8 mouse cellular contexts compared by ENCODE assay signal in the genomic region with DNA sequence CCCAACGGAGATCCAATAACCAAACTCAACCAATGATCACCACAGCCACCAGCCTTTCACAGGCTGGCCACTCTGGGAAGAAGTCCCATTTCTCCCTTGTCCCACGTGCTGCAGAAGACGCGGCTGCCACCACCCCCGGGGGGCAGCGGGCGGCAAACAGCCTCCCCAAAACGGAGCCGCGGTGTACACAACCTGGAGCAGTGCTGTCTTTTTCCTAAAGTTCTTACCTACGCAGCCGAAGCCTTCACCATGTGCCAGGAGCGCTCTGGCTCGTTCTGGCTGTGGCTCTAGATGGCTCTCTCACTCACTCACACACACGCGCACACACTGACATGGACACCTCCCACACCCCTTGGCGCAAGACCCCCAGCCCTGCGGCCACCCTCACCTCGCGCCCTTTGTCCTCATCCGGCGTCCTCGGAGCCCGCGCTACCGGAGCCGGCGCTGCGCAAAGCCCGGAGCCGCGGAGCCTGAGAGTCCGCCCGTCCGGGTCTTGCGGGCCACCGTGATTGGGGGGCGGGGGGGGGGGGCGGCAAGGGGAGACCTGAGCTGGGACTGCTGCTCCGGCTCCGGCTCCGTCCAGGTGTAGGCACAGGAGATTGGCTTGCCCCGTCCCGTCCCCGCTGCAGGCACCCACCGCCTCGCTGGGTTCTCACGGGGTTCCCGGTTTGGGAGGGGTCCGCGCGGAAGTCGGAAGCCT. TPM values are rescaled to one million over a fixed set of nuclear protein-coding genes. Genes with fewer than 3 reads are reported as not detected.
A peak's percentile ranks its signal among the peaks of the same experiment; 100 is the strongest.
DNase-seq lines count a peak whose midpoint lies in the region; ATAC-seq and TF ChIP-seq lines count a peak whose summit lies in the region.

A gene (minus strand): TSS at position 628 of the 700 bp plus-strand sequence.

- peak within 1 kb of the TSS; percentile 87 for H3K4me2 ChIP-seq in lung, postnatal 0 days (replicated peaks; ENCODE audit: low read depth, low read length)

- no peak for TF ChIP-seq POLR2A in cerebellum, adult 2 months (IDR thresholded peaks at IDR 0.05; ENCODE audit: borderline replicate concordance, insufficient read depth, low read length)
- no peak for TF ChIP-seq POLR2A in testis, adult 2 months (IDR thresholded peaks at IDR 0.05; ENCODE audit: control insufficient read depth, low read depth, low read length)

- H3K27me3 ChIP-seq in cerebellum, adult 2 months (ENCODE audit: control insufficient read depth, insufficient read depth, low read length) = no peaks in the 10 kb centered on the region; the same call in 1 of the 2 replicates
- no peaks in the 10 kb centered on the region for H3K27me3 ChIP-seq in testis, adult 2 months (ENCODE audit: control insufficient read depth, insufficient read depth, low read length)
- H3K27me3 ChIP-seq in lung, postnatal 0 days (replicated peaks; ENCODE audit: insufficient read depth, low read length) = 0 out of 2 replicates have a peak, but pooled peaks cover 4% of the 10 kb centered on the region

- DNase-seq in cerebellum, adult 2 months = no peak
- DNase-seq in cerebellum, adult 9-10 months = no peak
- no peak for DNase-seq in testis, postnatal 14 days (ENCODE audit: low spot score)
- DNase-seq in lung, postnatal 0 days (ENCODE audit: low spot score) = peak; percentile 15
- no peak for DNase-seq in right cerebral cortex, postnatal 14 days

- ATAC-seq in hematopoietic stem cell, adult 5-6 weeks (replicated peaks in 1 of 2; ENCODE audit: insufficient read depth in 1 of 2, low FRiP score in 2 of 2, low TSS enrichment in 1 of 2, low read depth in 1 of 2, poor library complexity in 2 of 2, severe bottlenecking in 2 of 2) = peak; percentile 30 to 45; a peak in 1 of 4 replicates
- ATAC-seq in lung, postnatal 0 days = peak; percentile 68
- no peak for ATAC-seq in activated CD4-positive, CD25-positive, alpha-beta regulatory T cell, adult 4 months

- WGBS in cerebellum, adult 2 months = under 1% methylated on average over 52 of the region's 53 CpGs
- under 1% methylated on average over 44 of the region's 53 CpGs for WGBS in lung, postnatal 0 days

- peaks cover 4% of the 10 kb centered on the region; the same call in 1 of the 2 replicates for H3K4me1 ChIP-seq in cerebellum, adult 2 months (ENCODE audit: control insufficient read depth, insufficient read depth, low read length)
- peaks cover 2% of the 10 kb centered on the region; the same call in 1 of the 2 replicates for H3K4me1 ChIP-seq in testis, adult 2 months (ENCODE audit: control insufficient read depth, insufficient read depth, low read length)
- H3K4me1 ChIP-seq in lung, postnatal 0 days (ENCODE audit: insufficient read depth, low read depth, low read length) = no peaks in the 10 kb centered on the region

- H3K4me3 ChIP-seq in cerebellum, adult 2 months (replicated peaks; ENCODE audit: insufficient read depth, low read depth, low read length) = peak within 1 kb of the TSS; percentile 32
- peak within 1 kb of the TSS; percentile 74 for H3K4me3 ChIP-seq in testis, adult 2 months (ENCODE audit: control insufficient read depth, low read depth, low read length)
- peak within 1 kb of the TSS; percentile 43 for H3K4me3 ChIP-seq in lung, postnatal 0 days (ENCODE audit: low read depth, low read length)

- no peak within 1 kb of the TSS for H3K9ac ChIP-seq in lung, postnatal 0 days (replicated peaks; ENCODE audit: low read depth)

- TF ChIP-seq CTCF in cerebellum, adult 2 months (IDR thresholded peaks at IDR 0.05; ENCODE audit: borderline replicate concordance, insufficient read depth, low read depth, low read length) = no peak
- TF ChIP-seq CTCF in testis, adult 2 months (IDR thresholded peaks at IDR 0.05; ENCODE audit: control insufficient read depth, insufficient read depth, insufficient replicate concordance, low read depth, low read length) = no peak
- no peak for TF ChIP-seq CTCF in lung, postnatal 0 days (IDR thresholded peaks at IDR 0.05)

- no peak within 1 kb of the TSS for H3K27ac ChIP-seq in cerebellum, adult 2 months (ENCODE audit: insufficient read depth, low read length)
- H3K27ac ChIP-seq in testis, adult 2 months (ENCODE audit: control insufficient read depth, insufficient read depth, low read depth, low read length) = no peak within 1 kb of the TSS
- H3K27ac ChIP-seq in lung, postnatal 0 days (ENCODE audit: low read length) = no peak within 1 kb of the TSS

- H3K36me3 ChIP-seq in testis, adult 2 months (ENCODE audit: control insufficient read depth, insufficient read depth, low read length) = no peaks in the 10 kb centered on the region
- no peaks in the 10 kb centered on the region for H3K36me3 ChIP-seq in lung, postnatal 0 days (ENCODE audit: insufficient read depth, low read length)

- no peaks in the 10 kb centered on the region for H3K9me3 ChIP-seq in lung, postnatal 0 days (ENCODE audit: low read length)

- no peak for TF ChIP-seq EP300 in lung, postnatal 0 days (IDR thresholded peaks at IDR 0.05)

RNA-seq across cellular contexts. Expression of the gene that starts here (rescaled TPM):
- 1.1 and 1.4 TPM in 2 replicates for polyA plus RNA-seq in cerebellum, adult 2 months (2012; rRNA removed)
- 2.6 and 3.1 TPM in 2 replicates for polyA plus RNA-seq in testis, adult 2 months (2012; rRNA removed)
- total RNA-seq in hematopoietic stem cell, adult 5-6 weeks (2017) = not detected in 2 replicates
- 0.46 and 1.1 TPM in 2 replicates for polyA plus RNA-seq in lung, postnatal 0 days (2015; fragmentation: Nextera tagmentation; extraction: Ambion mirVana)
- polyA plus RNA-seq in activated CD4-positive, CD25-positive, alpha-beta regulatory T cell, adult 4 months (2017; shearing (Covaris generic)) = under 1 TPM in 1 of 2 experiments, not detected in 1; 0.12 TPM

Comparison
In these comparisons a context has a peak if more than half of its experiments do, and no peak if none do; other contexts are left out.
1. Peak in ATAC-seq in hematopoietic stem cell, adult 5-6 weeks; RNA of the gene not detected or under 1 TPM.